Mouse (Mus musculus): ENCODE data around the gene Rabac1. TPM values are rescaled to one million over a fixed set of nuclear protein-coding genes. Genes with fewer than 3 reads are reported as not detected.

The Rabac1 gene
- polyA plus RNA-seq, 1 experiment: 361 TPM

- no peak for DNase-seq (ENCODE audit: low read depth in 1 of 2, low spot score in 2 of 2)
- WGBS: 41% methylated on average over 12 of the region's 12 CpGs
- peaks cover 6% of the 10 kb centered on the region for H3K27me3 ChIP-seq (ENCODE audit: control insufficient read depth, insufficient read depth, low read length)
- no peaks in the 10 kb centered on the region for H3K36me3 ChIP-seq (ENCODE audit: control insufficient read depth, insufficient read depth, low read length)
- TF ChIP-seq CTCF (IDR thresholded peaks at IDR 0.05; ENCODE audit: extremely low read depth, insufficient read depth, insufficient read length, insufficient replicate concordance) (no peak), POLR2A (IDR thresholded peaks at IDR 0.05; ENCODE audit: low read depth, low read length) (no peak)
- H3K4me3 ChIP-seq (ENCODE audit: extremely low read depth, insufficient read depth, insufficient read length): peak overlapping the region; percentile 34; the same call in 1 of the 2 replicates
- H3K27ac ChIP-seq (ENCODE audit: insufficient read depth, low read length): peak overlapping the region; percentile 62; the same call in 1 of the 2 replicates
- peaks cover 2% of the 10 kb centered on the region; the same call in 1 of the 2 replicates for H3K4me1 ChIP-seq (ENCODE audit: control insufficient read depth, insufficient read depth, insufficient read length)
Measured at GRCm38 (mm10) chr7:25000711-25001110, 28.2 kb upstream of the Rabac1 start.

GRCm38 (mm10) chr7:25000211-25000610 is 27.7 kb upstream of the Rabac1 start:
- no peak for TF ChIP-seq POLR2A (IDR thresholded peaks at IDR 0.05; ENCODE audit: low read depth, low read length)
- TF ChIP-seq CTCF (IDR thresholded peaks at IDR 0.05; ENCODE audit: extremely low read depth, insufficient read depth, insufficient read length, insufficient replicate concordance): no peak
- H3K36me3 ChIP-seq (ENCODE audit: control insufficient read depth, insufficient read depth, low read length): no peaks in the 10 kb centered on the region
- peaks cover 1% of the 10 kb centered on the region; the same call in 1 of the 2 replicates for H3K27me3 ChIP-seq (ENCODE audit: control insufficient read depth, insufficient read depth, low read length)
- DNase-seq (ENCODE audit: low read depth in 1 of 2, low spot score in 2 of 2): no peak
- 27% methylated on average over 7 of the region's 7 CpGs for WGBS
- H3K4me3 ChIP-seq (ENCODE audit: extremely low read depth, insufficient read depth, insufficient read length): no peak overlapping the region; the same call in 1 of the 2 replicates
- no peaks in the 10 kb centered on the region; the same call in 1 of the 2 replicates for H3K4me1 ChIP-seq (ENCODE audit: control insufficient read depth, insufficient read depth, insufficient read length)
- peak overlapping the region; percentile 62; the same call in 1 of the 2 replicates for H3K27ac ChIP-seq (ENCODE audit: insufficient read depth, low read length)

- Histone ChIP-seq H3K36me3 (ENCODE audit: control insufficient read depth, insufficient read depth, low read length) (no peaks in the 10 kb centered on the region), H3K27me3 (ENCODE audit: control insufficient read depth, insufficient read depth, low read length) (no peaks in the 10 kb centered on the region), H3K4me1 (ENCODE audit: control insufficient read depth, insufficient read depth, insufficient read length) (no peaks in the 10 kb centered on the region), H3K27ac (ENCODE audit: insufficient read depth, low read length) (no peak overlapping the region), H3K4me3 (ENCODE audit: extremely low read depth, insufficient read depth, insufficient read length) (no peak overlapping the region)
- DNase-seq (ENCODE audit: low read depth in 1 of 2, low spot score in 2 of 2): no peak
- WGBS: 81% methylated on average over 6 of the region's 6 CpGs
- no peak for TF ChIP-seq CTCF (IDR thresholded peaks at IDR 0.05; ENCODE audit: extremely low read depth, insufficient read depth, insufficient read length, insufficient replicate concordance)
Measured at GRCm38 (mm10) chr7:24993081-24993480, 20.5 kb upstream of the Rabac1 start.

- 90% methylated on average over 8 of the region's 8 CpGs for WGBS
Measured at GRCm38 (mm10) chr7:24990478-24990877, 17.9 kb upstream of the Rabac1 start.

GRCm38 (mm10) chr7:24987941-24988340 is 15.4 kb upstream of the Rabac1 start:
- Histone ChIP-seq H3K27me3 (ENCODE audit: control insufficient read depth, insufficient read depth, low read length) (no peaks in the 10 kb centered on the region), H3K4me1 (ENCODE audit: control insufficient read depth, insufficient read depth, insufficient read length) (no peaks in the 10 kb centered on the region), H3K4me3 (ENCODE audit: extremely low read depth, insufficient read depth, insufficient read length) (no peak overlapping the region), H3K27ac (ENCODE audit: insufficient read depth, low read length) (no peak overlapping the region), H3K36me3 (ENCODE audit: control insufficient read depth, insufficient read depth, low read length) (no peaks in the 10 kb centered on the region)
- DNase-seq (ENCODE audit: low read depth in 1 of 2, low spot score in 2 of 2): no peak
- TF ChIP-seq POLR2A (IDR thresholded peaks at IDR 0.05; ENCODE audit: low read depth, low read length): no peak
- TF ChIP-seq CTCF (IDR thresholded peaks at IDR 0.05; ENCODE audit: extremely low read depth, insufficient read depth, insufficient read length, insufficient replicate concordance): no peak
- 60% methylated on average over 14 of the region's 14 CpGs for WGBS

More at GRCm38 (mm10) chr7:24990478-24990877, 17.9 kb upstream of the Rabac1 start:
- DNase-seq (ENCODE audit: low read depth in 1 of 2, low spot score in 2 of 2): no peak
- no peak for TF ChIP-seq CTCF (IDR thresholded peaks at IDR 0.05; ENCODE audit: extremely low read depth, insufficient read depth, insufficient read length, insufficient replicate concordance)
- no peak for TF ChIP-seq POLR2A (IDR thresholded peaks at IDR 0.05; ENCODE audit: low read depth, low read length)
- H3K36me3 ChIP-seq (ENCODE audit: control insufficient read depth, insufficient read depth, low read length): no peaks in the 10 kb centered on the region
- no peak overlapping the region for H3K27ac ChIP-seq (ENCODE audit: insufficient read depth, low read length)
- H3K27me3 ChIP-seq (ENCODE audit: control insufficient read depth, insufficient read depth, low read length): no peaks in the 10 kb centered on the region
- H3K4me3 ChIP-seq (ENCODE audit: extremely low read depth, insufficient read depth, insufficient read length): no peak overlapping the region
- no peaks in the 10 kb centered on the region for H3K4me1 ChIP-seq (ENCODE audit: control insufficient read depth, insufficient read depth, insufficient read length)

- 83% methylated on average over 5 of the region's 5 CpGs for WGBS
- TF ChIP-seq CTCF (IDR thresholded peaks at IDR 0.05; ENCODE audit: extremely low read depth, insufficient read depth, insufficient read length, insufficient replicate concordance) (no peak), POLR2A (IDR thresholded peaks at IDR 0.05; ENCODE audit: low read depth, low read length) (no peak)
Measured at GRCm38 (mm10) chr7:24985799-24986198, 13.2 kb upstream of the Rabac1 start.

GRCm38 (mm10) chr7:24984307-24984706 is 11.8 kb upstream of the Rabac1 start:
- DNase-seq (ENCODE audit: low read depth in 1 of 2, low spot score in 2 of 2): no peak
- no peak for TF ChIP-seq POLR2A (IDR thresholded peaks at IDR 0.05; ENCODE audit: low read depth, low read length)
- no peak for TF ChIP-seq CTCF (IDR thresholded peaks at IDR 0.05; ENCODE audit: extremely low read depth, insufficient read depth, insufficient read length, insufficient replicate concordance)
- Histone ChIP-seq H3K27ac (ENCODE audit: insufficient read depth, low read length) (no peak overlapping the region), H3K27me3 (ENCODE audit: control insufficient read depth, insufficient read depth, low read length) (no peaks in the 10 kb centered on the region), H3K36me3 (ENCODE audit: control insufficient read depth, insufficient read depth, low read length) (no peaks in the 10 kb centered on the region), H3K4me3 (ENCODE audit: extremely low read depth, insufficient read depth, insufficient read length) (no peak overlapping the region), H3K4me1 (ENCODE audit: control insufficient read depth, insufficient read depth, insufficient read length) (no peaks in the 10 kb centered on the region)
- WGBS: 85% methylated on average over 2 of the region's 2 CpGs

More at GRCm38 (mm10) chr7:24985799-24986198, 13.2 kb upstream of the Rabac1 start:
- Histone ChIP-seq H3K4me3 (ENCODE audit: extremely low read depth, insufficient read depth, insufficient read length) (no peak overlapping the region), H3K36me3 (ENCODE audit: control insufficient read depth, insufficient read depth, low read length) (no peaks in the 10 kb centered on the region), H3K4me1 (ENCODE audit: control insufficient read depth, insufficient read depth, insufficient read length) (no peaks in the 10 kb centered on the region), H3K27me3 (ENCODE audit: control insufficient read depth, insufficient read depth, low read length) (no peaks in the 10 kb centered on the region), H3K27ac (ENCODE audit: insufficient read depth, low read length) (no peak overlapping the region)
- no peak for DNase-seq (ENCODE audit: low read depth in 1 of 2, low spot score in 2 of 2)

Measured in spleen, adult 2 months (tissue).